ENCODE assay signal across 7 mouse cellular contexts in genomic region chr11:117266906-117267721, GRCm38 (mm10).
DNase-seq lines count a peak whose midpoint lies in the region; ATAC-seq and TF ChIP-seq lines count a peak whose summit lies in the region.

No protein-coding gene starts in this region.

- H3K4me2 ChIP-seq in forebrain, embryonic 14.5 days (ENCODE audit: low read length), result peak overlapping the region; percentile 87
- H3K4me2 ChIP-seq in hindbrain, embryonic 14.5 days (replicated peaks), result peak overlapping the region; percentile 73
- peak overlapping the region; percentile 66 for H3K4me2 ChIP-seq in liver, embryonic 13.5 days

- no peaks in the 10 kb centered on the region for H3K9me3 ChIP-seq in E14TG2a.4 (ENCODE audit: low read length)
- H3K9me3 ChIP-seq in forebrain, embryonic 14.5 days (replicated peaks; ENCODE audit: control insufficient read depth, low read length), result no peaks in the 10 kb centered on the region
- no peaks in the 10 kb centered on the region for H3K9me3 ChIP-seq in hindbrain, embryonic 14.5 days (ENCODE audit: control insufficient read depth, low read length)
- H3K9me3 ChIP-seq in liver, embryonic 13.5 days (replicated peaks), result no peaks in the 10 kb centered on the region

- peak overlapping the region; percentile 72 for H3K27ac ChIP-seq in forebrain, embryonic 14.5 days (ENCODE audit: low read depth, low read length)
- peak overlapping the region; percentile 68 for H3K27ac ChIP-seq in hindbrain, embryonic 14.5 days
- peak overlapping the region; percentile 53 for H3K27ac ChIP-seq in liver, embryonic 13.5 days

- H3K9ac ChIP-seq in forebrain, embryonic 14.5 days (ENCODE audit: low read length), result peak overlapping the region; percentile 75
- H3K9ac ChIP-seq in hindbrain, embryonic 14.5 days, result peak overlapping the region; percentile 48
- H3K9ac ChIP-seq in liver, embryonic 13.5 days, result peak overlapping the region; percentile 55

- peaks cover 73% of the 10 kb centered on the region for H3K4me1 ChIP-seq in E14TG2a.4 (replicated peaks; ENCODE audit: low read depth, low read length)
- H3K4me1 ChIP-seq in forebrain, embryonic 14.5 days (ENCODE audit: control insufficient read depth, insufficient read depth, low read length), result peaks cover 43% of the 10 kb centered on the region
- H3K4me1 ChIP-seq in hindbrain, embryonic 14.5 days (replicated peaks; ENCODE audit: control insufficient read depth, insufficient read depth, low read length), result peaks cover 37% of the 10 kb centered on the region
- peaks cover 57% of the 10 kb centered on the region for H3K4me1 ChIP-seq in liver, embryonic 13.5 days (replicated peaks)

- peak; percentile 77 for DNase-seq in ZHBTc4 (ENCODE audit: low read depth, low spot score)
- peak; percentile 87 for DNase-seq in forebrain, embryonic 14.5 days (ENCODE audit: low spot score)
- peak; percentile 63 for DNase-seq in hindbrain, embryonic 14.5 days (ENCODE audit: low spot score)
- no peak for DNase-seq in liver, embryonic 13.5 days
- peak; percentile 14 to 16 for DNase-seq in natural killer cell, adult 2 months (ENCODE audit: low spot score in 2 of 2)
- DNase-seq in yolk sac, embryonic 10.5 days (ENCODE audit: low spot score), result peak; percentile 78

- no peak for TF ChIP-seq CTCF in E14TG2a.4 (conservative IDR thresholded peaks at IDR 0.05; ENCODE audit: low read length)

- H3K4me3 ChIP-seq in E14TG2a.4 (replicated peaks; ENCODE audit: low read length), result peak overlapping the region; percentile 86
- peak overlapping the region; percentile 55 for H3K4me3 ChIP-seq in forebrain, embryonic 14.5 days (ENCODE audit: low read depth, low read length)
- peak overlapping the region; percentile 48 for H3K4me3 ChIP-seq in hindbrain, embryonic 14.5 days (replicated peaks; ENCODE audit: low read length)
- H3K4me3 ChIP-seq in liver, embryonic 13.5 days (replicated peaks), result peak overlapping the region; percentile 57

- under 1% methylated on average over 37 of the region's 37 CpGs for WGBS in forebrain, embryonic 14.5 days
- WGBS in hindbrain, embryonic 14.5 days, result under 1% methylated on average over 37 of the region's 37 CpGs
- WGBS in liver, embryonic 13.5 days (ENCODE audit: insufficient replicate concordance), result under 1% methylated on average over 37 of the region's 37 CpGs

- H3K36me3 ChIP-seq in E14TG2a.4 (ENCODE audit: insufficient read depth, low read length), result peaks cover 6% of the 10 kb centered on the region
- no peaks in the 10 kb centered on the region for H3K36me3 ChIP-seq in forebrain, embryonic 14.5 days (ENCODE audit: control insufficient read depth, insufficient read depth, low read length)
- H3K36me3 ChIP-seq in hindbrain, embryonic 14.5 days (replicated peaks; ENCODE audit: control insufficient read depth, insufficient read depth), result no peaks in the 10 kb centered on the region
- 0 out of 2 replicates have a peak, but pooled peaks cover 3% of the 10 kb centered on the region for H3K36me3 ChIP-seq in liver, embryonic 13.5 days

- peaks cover 39% of the 10 kb centered on the region for H3K27me3 ChIP-seq in E14TG2a.4 (ENCODE audit: insufficient read depth, low read length)
- H3K27me3 ChIP-seq in forebrain, embryonic 14.5 days (replicated peaks; ENCODE audit: control insufficient read depth, insufficient read depth, low read length), result no peaks in the 10 kb centered on the region
- peaks cover 6% of the 10 kb centered on the region; the same call in 1 of the 2 replicates for H3K27me3 ChIP-seq in hindbrain, embryonic 14.5 days (ENCODE audit: control insufficient read depth, insufficient read depth, low read length)
- peaks cover 32% of the 10 kb centered on the region for H3K27me3 ChIP-seq in liver, embryonic 13.5 days

- ATAC-seq in forebrain, embryonic 14.5 days, result peak; percentile 79
- peak; percentile 72 for ATAC-seq in hindbrain, embryonic 14.5 days (ENCODE audit: low FRiP score)
- no peak for ATAC-seq in liver, embryonic 13.5 days (ENCODE audit: low read depth)
